Mouse (Mus musculus) heart, postnatal 4 days (tissue): Measurements from ENCODE around the gene Kcnip2. TPM values are rescaled to one million over a fixed set of nuclear protein-coding genes. Genes with fewer than 3 reads are reported as not detected.
"Not testable (repeated sequence)": the region's sequence is repeated elsewhere in the genome, so short reads cannot be mapped to it uniquely, and the experiment has no call there.

Source experiments
- DNase-seq: peaks from one replicate; pipeline ENCODE4 v3.0.0; 2021
- total RNA-seq, 2 experiments: library from RNA; stranded (reverse); gene quantifications; 2 replicates each; pipeline ENCODE4 v1.2.3; 2021

The Kcnip2 gene
- total RNA-seq, 2 experiments from 2014 or later: 69.8 to 85.1 TPM

- no peak for DNase-seq
These were observed 4.7 kb downstream of the Kcnip2 start for GRCm38 (mm10) chr19:45811028-45811674.

DNA sequence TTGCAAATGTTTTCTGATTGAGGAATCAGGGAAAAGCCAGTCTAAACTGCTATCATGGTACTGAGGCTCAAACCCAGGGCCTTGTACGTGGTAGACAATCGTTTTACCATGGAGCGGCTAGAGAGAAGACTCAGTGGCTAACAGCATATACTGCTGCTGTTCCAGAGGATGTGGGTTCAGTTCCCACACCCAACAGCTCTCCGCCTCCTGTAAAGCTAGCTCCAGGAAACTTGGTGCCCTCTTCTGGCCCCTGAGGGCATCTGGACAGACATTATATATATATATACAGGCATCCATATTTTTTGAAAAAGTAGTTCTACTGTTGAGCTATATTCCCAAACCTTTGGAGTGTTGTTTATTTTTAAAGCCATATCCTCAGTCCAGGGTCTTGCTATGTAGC is 8.1 kb downstream of the Kcnip2 start:
- DNase-seq: no peak

- not testable (repeated sequence) for DNase-seq
These were observed 10.0 kb downstream of the Kcnip2 start for GRCm38 (mm10) chr19:45805817-45806216.

- DNase-seq: peak; percentile 36
These were observed 11.1 kb downstream of the Kcnip2 start for GRCm38 (mm10) chr19:45804593-45805368.

DNA sequence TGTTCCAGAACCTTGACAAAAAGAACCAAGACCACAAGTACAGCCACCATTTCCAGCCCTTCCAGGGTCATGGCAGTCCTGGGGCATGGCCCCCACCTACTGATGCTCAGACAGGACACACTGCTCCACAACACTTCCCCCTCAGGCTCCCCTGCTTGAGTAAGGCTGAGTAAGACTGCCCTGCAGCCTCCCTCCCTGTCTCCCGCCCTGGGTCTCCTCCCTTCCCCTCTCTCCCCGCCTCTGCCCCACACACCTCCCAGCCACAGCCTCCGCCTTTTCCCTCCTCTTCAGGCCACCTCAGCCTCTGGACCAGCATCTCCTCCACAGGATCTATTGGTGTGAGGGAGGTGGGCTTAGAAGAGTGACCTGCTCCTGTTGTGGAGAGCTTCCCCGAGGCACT is 12.5 kb downstream of the Kcnip2 start:
- no peak for DNase-seq

DNA sequence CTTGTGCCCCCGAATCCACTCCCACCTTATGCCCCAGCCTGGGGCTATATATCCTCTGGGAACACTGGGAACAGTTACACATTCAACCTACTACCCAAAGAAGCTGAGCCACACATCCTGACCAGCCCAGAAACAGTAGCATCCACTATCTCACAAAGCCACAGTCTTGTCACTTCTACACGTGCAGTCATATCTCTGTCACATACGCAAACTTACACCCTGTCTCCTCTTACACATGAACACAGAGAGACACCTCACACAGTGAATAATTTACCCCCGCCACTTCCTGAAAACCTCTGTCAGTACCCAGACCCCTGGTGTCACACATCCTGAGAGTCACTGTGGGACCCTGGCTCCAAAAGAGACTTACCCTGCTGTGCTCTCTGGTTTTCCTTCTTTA is 13.2 kb downstream of the Kcnip2 start:
- DNase-seq: no peak

DNA sequence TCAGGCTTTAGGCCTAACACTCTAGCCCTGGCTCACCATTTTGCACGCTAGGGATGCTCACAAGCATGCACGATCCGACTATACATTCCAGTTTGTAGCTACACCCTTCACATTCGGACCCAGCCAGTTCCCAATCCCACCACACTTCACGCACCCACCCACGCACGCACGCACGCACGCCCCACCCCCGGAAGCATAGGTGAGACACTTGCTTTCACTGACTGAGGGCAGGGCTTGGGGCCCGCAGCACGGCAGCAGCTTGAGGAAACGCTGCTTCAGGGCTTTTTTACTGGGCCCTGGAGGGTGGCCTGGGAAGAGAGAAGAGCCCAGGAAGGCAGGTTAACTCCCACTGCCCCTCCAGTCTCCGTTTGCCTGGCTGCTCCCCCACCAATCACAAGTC is 19.0 kb downstream of the Kcnip2 start:
- DNase-seq: no peak

- no peak for DNase-seq
These were observed 19.8 kb downstream of the Kcnip2 start for GRCm38 (mm10) chr19:45796061-45796556.

- no peak for DNase-seq
These were observed 20.4 kb downstream of the Kcnip2 start for GRCm38 (mm10) chr19:45795406-45795944.

DNA sequence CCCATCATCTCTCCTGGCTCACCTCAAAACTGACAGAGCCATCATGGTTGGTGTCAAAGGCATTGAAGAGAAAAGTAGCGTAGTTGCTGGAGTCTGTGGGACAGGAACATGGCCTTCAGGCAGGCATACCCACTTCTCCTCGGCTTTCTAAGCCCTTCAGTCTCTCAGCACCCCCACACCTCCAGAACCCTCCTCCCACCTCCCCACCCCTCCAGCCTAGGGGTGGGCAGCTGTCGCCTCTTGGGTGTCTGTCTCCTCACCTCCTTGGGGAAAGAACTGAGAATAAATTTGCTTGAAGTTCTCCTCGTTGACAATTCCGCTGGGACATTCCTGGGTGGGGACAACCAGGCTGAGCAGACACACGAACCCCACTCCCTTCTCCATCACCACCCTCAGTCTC is 21.1 kb downstream of the Kcnip2 start:
- no peak for DNase-seq

- no peak for DNase-seq
These were observed 23.5 kb downstream of the Kcnip2 start for GRCm38 (mm10) chr19:45792404-45792803.

- no peak for DNase-seq
These were observed 25.7 kb downstream of the Kcnip2 start for GRCm38 (mm10) chr19:45789888-45790874.

- DNase-seq: no peak
These were observed 26.5 kb downstream of the Kcnip2 start for GRCm38 (mm10) chr19:45789365-45789764.

DNA sequence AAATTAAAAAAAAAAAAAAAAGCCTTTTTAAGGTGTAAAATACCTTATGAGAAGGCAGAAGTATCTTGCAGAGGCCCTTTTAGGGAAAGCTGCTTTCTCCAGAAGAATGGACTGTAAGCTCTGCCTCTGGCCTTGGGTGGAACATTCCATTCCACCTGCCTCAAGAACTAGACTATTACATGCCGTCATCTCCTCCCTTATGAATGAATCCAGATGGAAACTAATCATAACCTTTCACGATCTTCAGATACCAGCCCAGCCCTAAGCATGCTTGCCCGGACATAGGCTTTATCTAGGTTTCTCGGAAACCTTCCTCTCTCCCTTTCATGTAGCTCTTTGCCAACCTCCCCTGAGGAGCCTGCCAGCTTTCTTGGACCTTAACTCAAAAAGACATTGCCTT is 27.5 kb downstream of the Kcnip2 start:
- no peak for DNase-seq

DNA sequence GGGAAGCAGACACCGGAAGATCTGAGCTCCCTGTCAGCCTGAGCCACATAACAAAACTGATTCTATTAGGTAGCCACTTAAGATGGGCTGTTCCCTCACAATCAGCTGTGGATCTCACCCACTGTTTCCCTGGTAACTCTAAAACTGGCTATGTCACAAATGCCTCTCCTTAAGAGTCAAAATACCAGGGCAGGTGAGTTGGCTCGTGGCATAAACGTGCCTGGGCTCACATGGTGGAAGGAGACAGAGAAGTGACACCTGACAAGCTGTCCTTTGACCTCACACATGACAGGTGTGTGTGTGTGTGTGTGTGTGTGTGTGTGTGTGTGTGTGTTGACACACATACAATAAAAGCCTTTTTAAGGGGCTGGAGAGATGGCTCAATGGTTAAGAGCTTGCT is 28.4 kb downstream of the Kcnip2 start:
- no peak for DNase-seq

DNA sequence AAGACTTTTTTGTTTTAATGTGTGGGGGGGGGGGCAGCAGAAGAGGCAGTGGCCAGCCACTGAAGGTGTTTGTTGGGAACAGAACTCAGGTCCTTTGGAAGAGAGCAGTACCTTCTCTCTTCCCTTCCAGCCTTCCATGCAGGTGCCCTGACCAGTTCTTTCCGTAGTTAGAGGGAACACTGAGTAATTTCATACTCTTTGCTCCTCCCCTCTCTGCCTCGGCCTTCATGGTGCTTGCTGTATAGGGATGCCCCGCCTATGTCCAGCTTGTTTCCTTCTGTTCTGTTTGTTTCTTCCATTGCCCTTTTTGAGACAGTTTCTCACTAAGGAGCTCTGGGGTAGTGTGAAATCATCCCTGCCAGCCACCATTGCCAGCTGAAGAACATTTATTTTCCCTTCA is 30.4 kb downstream of the Kcnip2 start:
- DNase-seq: no peak

DNA sequence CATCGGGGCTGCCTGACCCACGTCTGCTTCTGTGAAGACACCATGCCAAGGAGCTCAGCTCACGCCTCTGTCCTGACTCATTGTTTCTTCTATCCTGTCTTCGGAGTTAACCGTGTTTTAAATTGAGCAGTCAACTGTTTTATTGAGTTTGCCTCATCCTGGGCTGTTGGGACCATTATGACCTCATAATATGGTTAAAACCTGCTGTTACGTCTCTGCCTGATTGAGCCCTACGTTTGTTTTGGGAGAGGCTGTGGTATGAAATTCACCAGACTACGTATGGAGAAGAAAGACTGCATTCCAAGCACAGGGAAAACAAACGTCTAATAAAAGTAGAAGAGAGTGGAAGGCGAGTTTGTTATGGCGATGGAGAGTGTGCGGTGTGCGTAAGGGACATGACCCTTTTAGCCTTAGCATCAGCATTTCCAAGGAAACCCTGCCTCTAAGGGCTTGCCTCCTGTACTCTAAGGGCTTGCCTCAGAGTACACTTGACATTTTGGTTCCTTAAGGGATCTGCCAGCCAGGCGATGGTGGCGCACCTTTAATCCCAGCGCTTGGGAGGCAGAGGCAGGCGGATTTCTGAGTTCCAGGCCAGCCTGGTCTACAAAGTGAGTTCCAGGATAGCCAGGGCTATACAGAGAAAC is 31.8 kb downstream of the Kcnip2 start:
- DNase-seq: no peak

DNA sequence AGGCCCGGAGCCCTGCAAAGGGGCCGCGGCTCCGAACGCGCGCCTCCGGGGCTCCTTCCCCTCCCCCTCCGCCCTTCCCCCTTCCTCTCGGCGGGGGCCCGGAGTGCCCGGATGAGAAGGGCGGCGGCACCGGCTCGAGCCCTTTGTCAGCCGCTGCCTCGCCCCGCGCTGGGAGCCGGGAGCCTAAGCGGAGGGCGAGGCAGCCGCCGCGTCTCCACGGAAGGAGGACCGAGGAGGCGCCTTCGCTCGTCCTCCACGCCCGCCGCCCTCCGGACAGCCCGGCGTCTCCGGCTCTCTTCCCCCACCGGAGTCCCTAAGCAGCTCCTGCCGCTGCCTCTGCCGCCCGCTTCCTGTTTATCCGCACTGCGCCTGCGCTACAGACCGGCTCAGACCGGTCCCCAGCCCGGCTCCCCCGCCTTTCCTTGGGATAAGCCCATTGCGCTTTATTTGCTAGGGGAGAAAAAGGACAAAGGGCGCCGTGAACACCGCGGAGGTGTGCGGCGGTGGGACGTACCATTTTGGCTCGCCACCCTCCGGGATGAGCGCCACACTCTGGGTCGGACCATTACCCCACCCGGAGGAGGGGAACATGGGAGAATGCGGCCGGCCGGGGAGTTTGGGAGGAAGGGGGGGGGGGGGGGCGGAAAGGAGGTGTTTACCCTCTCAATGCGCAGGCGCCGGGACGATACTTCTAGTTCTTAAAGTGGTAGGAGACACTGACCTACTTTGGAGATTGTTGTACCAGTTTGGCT is 32.5 kb downstream of the Kcnip2 start, which contains the start of gene Mgea5:
Gene Mgea5, minus strand, starts transcription at position 657 of the 752 bp plus-strand sequence.
- peak; percentile 98 for DNase-seq

DNA sequence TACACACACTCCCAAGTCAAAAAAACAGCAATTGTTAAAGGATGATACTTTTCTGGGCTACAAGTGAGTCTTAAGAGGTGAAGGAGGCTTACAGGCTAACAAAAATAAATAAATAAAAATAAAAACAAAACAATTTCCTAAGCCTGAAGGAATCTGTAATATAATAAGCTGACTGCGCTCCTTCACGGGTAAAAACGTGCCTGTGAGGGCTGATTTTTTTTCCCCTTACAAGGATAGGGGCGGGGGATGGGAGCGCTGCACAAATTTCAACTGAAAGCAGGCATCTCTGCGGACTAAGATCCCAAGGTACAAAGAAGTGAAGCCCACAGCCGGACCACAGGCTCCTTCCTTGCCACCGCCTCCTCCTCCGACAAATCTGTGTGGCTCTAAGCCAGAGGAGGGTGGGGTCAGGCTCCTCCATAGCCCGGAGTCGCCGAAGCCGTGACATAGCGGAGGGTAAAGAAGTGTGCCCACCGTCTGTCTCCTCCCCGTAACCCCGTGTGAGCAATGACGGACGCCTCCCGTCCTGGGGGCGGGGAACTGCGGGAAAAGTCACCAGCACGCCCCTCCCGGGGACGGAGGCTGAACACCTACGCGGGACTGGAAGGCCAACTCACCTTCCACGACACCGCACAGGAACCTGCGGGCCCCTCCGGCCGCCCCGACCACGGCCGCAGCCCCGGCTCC is 33.4 kb downstream of the Kcnip2 start:
- peak; percentile 83 for DNase-seq

DNA sequence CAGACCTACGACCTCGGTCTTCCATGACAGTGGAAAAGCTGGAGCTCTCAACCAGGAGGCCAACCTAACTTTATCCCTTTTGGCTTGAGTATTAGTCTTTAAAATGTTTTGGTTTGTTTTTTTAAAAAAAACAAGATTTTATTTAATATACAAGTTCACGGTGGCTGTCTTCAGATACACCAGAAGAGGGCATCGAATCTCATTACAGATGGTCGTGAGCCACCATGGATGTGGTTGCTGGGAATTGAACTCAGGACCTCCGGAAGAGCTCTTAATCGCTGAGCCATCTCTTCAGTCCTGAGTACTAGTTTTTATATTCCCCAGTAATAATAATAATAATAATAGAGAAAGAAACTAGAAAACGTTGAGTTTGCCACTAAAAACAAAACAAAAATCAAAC is 34.2 kb downstream of the Kcnip2 start:
- DNase-seq: no peak
